Mouse (Mus musculus): ENCODE results near the gene Gm5426.
"Not testable (repeated sequence)": the region's sequence is repeated elsewhere in the genome, so short reads cannot be mapped to it uniquely, and the experiment has no call there.

Gm5426 gene

DNA sequence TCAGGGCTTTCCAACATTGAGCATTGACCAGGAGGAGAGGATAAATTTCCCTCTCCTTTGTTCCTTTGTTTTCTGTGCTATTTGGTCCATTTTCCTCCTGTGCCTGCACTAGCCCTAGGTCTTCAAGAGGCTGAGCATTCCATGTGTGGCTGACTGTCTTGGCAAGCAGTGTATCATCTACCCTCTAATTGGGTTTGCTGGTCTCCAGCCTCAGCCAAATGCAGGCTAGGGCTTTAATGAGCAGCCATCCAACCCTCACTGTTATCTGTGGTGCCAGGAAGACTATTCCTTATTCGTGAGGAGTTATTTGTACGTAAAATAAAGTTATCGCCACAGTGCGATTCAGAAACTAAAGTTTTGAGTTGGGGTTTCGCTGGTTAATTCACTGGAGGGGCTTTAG lies 2.2 kb downstream of the Gm5426 start:
- peak; percentile 8 for DNase-seq (ENCODE audit: low read depth, low spot score)

- not testable (repeated sequence) for DNase-seq (ENCODE audit: low read depth, low spot score)
Measured at GRCm38 (mm10) chr10:96139274-96139673, 2.9 kb downstream of the Gm5426 start.

GRCm38 (mm10) chr10:96146578-96146977 lies 10.2 kb downstream of the Gm5426 start:
- DNase-seq (ENCODE audit: low read depth, low spot score): no peak

DNA sequence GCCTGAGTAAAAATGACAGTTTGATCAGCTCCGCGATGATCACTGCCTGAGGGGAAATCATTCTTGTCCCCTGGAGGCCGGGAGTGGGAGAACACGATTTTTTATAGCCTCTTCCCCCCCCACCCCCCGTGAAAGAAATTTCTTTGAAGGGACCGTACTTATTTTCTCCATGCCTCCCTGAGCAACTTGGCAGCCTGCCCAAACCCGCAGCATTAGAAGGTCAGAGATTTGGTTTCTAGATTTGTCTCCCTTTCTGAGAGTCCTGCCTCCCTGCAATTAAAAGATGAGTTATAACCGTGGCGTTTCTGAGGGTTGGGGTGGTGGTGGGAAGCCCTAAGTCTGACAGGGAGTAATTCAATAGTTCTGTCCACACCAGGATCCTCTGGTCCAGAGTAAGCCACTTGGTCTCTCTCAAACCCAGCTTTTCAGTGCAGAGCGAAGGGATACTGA lies 11.9 kb downstream of the Gm5426 start:
- peak; percentile 40 for DNase-seq (ENCODE audit: low read depth, low spot score)

- DNase-seq (ENCODE audit: low read depth, low spot score): no peak
Measured at GRCm38 (mm10) chr10:96150401-96151116, 14.2 kb downstream of the Gm5426 start.

DNA sequence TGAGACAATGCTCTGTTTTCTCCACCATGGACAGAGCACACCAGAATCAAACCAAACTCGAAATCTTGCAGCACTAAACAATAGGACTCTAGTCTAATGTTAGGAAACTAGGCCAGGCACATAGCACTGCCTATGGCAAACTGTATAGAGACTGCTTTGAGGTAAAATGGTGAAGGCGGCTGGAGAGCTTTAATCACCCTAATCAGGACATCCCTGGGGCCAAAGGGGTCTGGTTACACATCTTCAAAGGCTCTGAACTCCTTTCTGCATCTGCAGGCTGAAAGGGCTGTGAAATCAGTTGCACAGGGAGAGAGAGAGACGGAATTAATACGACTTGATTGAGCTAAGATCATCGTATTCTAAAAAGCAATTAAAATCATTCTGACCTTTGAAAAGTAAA lies 16.9 kb downstream of the Gm5426 start:
- no peak for DNase-seq (ENCODE audit: low read depth, low spot score)

DNA sequence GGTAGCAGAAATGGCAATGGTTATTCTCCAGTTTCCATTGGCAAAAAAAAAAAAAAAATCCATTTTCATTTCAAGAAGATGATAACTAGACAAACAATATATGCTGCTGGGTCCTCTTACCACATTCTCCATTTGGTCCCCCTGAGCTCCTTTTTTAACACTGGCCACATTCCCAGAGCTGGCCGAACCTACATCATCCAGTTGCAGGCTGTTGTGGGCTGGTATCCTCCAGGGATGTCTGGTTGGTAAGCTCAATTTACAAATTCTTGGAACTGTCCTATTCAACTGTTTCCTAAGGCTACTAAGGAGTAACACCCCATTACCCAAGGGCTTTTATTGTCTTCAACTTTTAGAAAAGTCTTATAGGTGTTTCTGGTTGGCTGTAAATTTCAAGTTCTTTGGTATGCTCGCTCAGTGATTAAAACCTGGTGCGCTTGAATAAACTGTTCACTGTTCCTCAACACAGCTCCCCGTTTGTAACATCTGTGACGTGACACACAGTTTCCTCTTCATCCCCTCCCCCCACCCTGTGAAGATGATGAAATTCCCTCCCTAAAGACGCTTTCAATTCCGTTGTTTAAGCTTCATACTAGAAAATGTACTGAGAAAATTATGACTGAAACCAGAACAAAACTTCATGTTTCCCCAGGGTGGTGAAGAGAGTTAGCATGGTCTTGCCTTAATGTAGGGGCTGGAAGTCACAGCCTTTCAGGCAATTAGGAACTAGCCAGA lies 26.7 kb downstream of the Gm5426 start:
- DNase-seq (ENCODE audit: low read depth, low spot score): no peak

DNA sequence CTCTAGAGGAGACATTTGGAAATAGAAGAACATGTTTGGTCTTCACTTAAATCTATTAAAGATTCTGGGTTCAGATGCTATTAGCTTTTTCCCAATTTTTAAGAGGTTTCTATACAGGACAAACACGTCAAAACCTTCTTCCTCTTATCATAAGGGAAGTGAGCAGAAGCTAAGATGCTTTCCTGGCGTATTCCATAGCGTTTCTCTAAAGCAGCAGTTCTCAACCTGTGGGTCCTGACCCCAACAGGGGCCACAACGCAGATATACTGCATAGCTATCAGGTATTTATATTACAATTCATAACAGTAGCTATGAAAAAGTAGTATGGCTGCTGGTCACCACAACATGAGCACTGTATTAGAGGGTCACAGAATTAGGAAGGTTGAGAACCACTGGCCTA lies 27.4 kb downstream of the Gm5426 start:
- no peak for DNase-seq (ENCODE audit: low read depth, low spot score)

DNA sequence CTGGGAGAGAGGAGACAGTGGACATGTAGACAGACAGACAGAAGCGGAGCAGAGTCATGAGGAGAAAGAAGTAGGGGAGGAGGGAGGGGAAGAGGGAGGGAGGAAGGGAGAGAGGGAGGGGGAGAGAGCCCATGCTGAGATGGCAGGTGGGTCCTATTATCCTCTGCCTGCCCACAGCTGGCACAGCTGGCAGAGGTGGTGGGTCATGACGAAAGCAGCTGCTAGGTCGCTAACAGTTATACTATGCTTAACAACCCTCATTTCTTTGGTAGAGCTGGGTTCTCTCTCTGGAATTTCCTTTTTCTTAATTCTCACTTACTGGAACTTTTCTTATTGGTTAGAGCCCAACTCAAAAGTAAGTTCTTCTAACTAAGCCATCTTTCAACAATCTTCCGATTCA lies 28.9 kb downstream of the Gm5426 start:
- DNase-seq (ENCODE audit: low read depth, low spot score): no peak

DNA sequence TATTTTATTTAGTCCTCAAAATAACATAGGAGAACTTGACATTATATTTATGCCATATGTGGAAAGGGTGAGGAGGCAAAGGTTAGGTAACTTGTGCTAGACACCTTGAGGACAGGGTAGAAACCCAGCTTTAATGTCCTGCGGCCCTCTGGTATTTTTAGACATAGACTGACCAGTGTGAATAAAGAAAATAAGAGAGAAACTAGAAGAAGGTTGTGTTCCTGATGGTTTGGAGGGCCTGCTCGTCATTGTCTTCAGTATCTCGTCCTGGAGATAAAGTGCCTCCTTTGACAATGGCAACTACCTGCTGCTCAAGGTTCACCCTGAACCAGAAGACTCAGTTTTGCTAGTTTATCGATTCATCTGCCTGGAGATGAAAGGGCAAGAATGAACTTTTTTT lies 32.6 kb downstream of the Gm5426 start:
- DNase-seq (ENCODE audit: low read depth, low spot score): no peak

GRCm38 (mm10) chr10:96171546-96171945 lies 35.1 kb downstream of the Gm5426 start:
- DNase-seq (ENCODE audit: low read depth, low spot score): no peak

DNA sequence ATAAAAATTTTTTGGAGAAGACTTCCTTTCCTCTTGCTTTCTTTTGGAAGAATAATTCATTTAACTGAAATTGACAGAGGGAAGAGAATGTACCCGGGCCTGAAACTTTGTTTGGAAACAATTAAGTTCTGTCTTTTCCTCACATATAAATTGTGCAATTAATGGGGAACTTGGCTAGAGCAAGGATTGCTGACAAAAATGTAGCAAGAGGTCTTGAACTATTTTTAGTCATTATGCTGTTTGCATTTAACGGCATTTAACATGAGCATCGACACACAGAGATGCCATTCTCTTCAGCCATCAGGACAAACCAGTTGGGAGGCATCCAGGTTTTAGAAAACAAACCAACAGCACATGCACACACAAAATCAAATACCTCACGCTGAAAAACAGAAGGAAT lies 36.6 kb downstream of the Gm5426 start:
- no peak for DNase-seq (ENCODE audit: low read depth, low spot score)

- DNase-seq (ENCODE audit: low read depth, low spot score): no peak
Measured at GRCm38 (mm10) chr10:96173771-96174170, 37.4 kb downstream of the Gm5426 start.

DNA sequence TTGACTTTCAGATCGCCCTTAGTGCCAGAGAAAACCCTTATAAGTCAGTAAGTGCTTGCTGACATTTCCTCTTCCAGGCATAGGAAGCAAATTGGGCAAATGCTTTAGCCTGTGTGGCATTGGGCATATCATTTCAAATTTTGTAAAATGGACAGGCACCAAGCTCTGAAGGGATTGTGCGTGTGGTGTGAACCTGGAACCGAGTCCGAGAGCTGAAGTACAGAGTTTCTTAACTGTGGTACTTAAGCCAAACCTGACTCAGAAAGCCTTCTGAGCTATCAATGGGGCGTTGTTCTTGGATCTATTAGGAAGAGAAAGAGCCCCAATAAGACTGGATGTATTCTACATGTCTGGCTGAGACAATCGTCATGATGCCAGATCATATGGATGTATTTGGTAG lies 40.5 kb downstream of the Gm5426 start:
- DNase-seq (ENCODE audit: low read depth, low spot score): no peak

GRCm38 (mm10) chr10:96180554-96181397 lies 44.4 kb downstream of the Gm5426 start:
- no peak for DNase-seq (ENCODE audit: low read depth, low spot score)

GRCm38 (mm10) chr10:96181398-96181790 lies 45.0 kb downstream of the Gm5426 start:
- no peak for DNase-seq (ENCODE audit: low read depth, low spot score)

GRCm38 (mm10) chr10:96181883-96182628 lies 45.7 kb downstream of the Gm5426 start:
- peak; percentile 22 for DNase-seq (ENCODE audit: low read depth, low spot score)

DNA sequence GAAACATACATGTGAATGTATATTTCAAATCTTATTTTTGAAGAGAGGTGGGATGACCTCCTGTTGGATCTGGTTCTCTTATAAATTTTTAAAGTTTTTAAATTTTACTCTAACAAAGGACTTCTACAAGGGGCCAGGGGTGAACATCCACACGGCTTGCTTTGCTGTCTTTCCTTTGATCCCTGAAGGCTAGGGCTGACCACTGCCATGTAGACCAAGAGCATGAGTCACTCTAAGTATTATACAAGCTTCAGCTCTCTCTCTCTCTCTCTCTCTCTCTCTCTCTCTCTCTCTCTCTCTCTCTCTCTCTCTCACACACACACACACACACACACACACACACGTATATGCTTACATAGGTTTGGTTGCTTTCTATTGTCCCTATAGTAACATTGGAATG lies 48.6 kb downstream of the Gm5426 start:
- no peak for DNase-seq (ENCODE audit: low read depth, low spot score)

DNA sequence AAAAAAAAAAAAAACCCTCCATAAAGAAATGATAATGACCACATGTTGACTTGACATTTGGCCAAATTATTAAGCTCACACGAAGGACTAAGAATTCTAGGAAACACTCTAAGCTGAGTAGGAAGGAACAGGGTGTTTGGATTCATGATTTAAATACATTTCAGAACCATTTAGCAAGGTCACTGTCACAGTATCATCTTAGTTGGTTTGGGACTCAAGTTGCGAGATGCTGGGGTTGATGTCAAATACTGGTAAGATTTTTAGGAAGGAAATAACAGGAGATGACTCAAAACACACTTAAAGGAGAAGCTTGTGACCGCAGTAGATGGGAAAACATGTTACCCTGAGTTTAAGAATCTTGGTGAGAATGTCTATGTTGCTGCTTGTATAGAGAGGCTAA lies 49.2 kb downstream of the Gm5426 start:
- DNase-seq (ENCODE audit: low read depth, low spot score): no peak

All from brain, adult 2 months (tissue).